Mouse (Mus musculus): ENCODE results near the gene Dbp. TPM values are rescaled to one million over a fixed set of nuclear protein-coding genes. Genes with fewer than 3 reads are reported as not detected.

The Dbp gene
- total and polyA plus RNA-seq, 3 experiments = 7.9 to 11.0 (median 10.4) TPM

- no peaks in the 10 kb centered on the region for H3K9me3 ChIP-seq (replicated peaks; ENCODE audit: low read length)
- no peak overlapping the region for H3K4me2 ChIP-seq (ENCODE audit: insufficient read depth, low read depth, poor library complexity, severe bottlenecking)
- no peak overlapping the region for H3K9ac ChIP-seq (ENCODE audit: insufficient read depth, low read depth)
- dilution Hi-C loops (cut with MboI; ENCODE audit: extremely low pct_ligation_motif_present, extremely low pct_unique_long_range_greater_than_20kb, low sequenced_read_pairs) = no loop called here
- TF ChIP-seq NRF1 (IDR thresholded peaks at IDR 0.05; ENCODE audit: low read depth, low read length) = no peak
- no peak for TF ChIP-seq JUN (IDR thresholded peaks at IDR 0.05; ENCODE audit: insufficient read depth, low read depth, low read length)
- TF ChIP-seq ETS1 (conservative IDR thresholded peaks at IDR 0.05; ENCODE audit: low read depth, low read length) = no peak
- TF ChIP-seq MAZ (IDR thresholded peaks at IDR 0.05; ENCODE audit: low read depth, low read length) = no peak
- TF ChIP-seq MAX (IDR thresholded peaks at IDR 0.05; ENCODE audit: low read length) = no peak
- TF ChIP-seq E2F4 (IDR thresholded peaks at IDR 0.05; ENCODE audit: insufficient replicate concordance, low read depth, low read length) = no peak
- no peak for TF ChIP-seq NELFE (IDR thresholded peaks at IDR 0.05; ENCODE audit: low read depth, low read length)
- TF ChIP-seq ZKSCAN1 (IDR thresholded peaks at IDR 0.05; ENCODE audit: borderline replicate concordance, low read depth, low read length) = no peak
- no peak for TF ChIP-seq BHLHE40 (IDR thresholded peaks at IDR 0.05; ENCODE audit: low read depth, low read length)
- no peak for TF ChIP-seq POLR2AphosphoS2 (IDR thresholded peaks at IDR 0.05; ENCODE audit: low read depth, low read length)
- no peak for TF ChIP-seq UBTF (IDR thresholded peaks at IDR 0.05; ENCODE audit: low read depth, low read length)
- no peak for TF ChIP-seq JUND (conservative IDR thresholded peaks at IDR 0.05; ENCODE audit: low read depth, low read length)
- H3K4me1 ChIP-seq (ENCODE audit: control insufficient read depth in 1 of 2, insufficient read depth in 2 of 2) = peaks cover 0 to 45% of the 10 kb centered on the region in 2 experiments; a peak in 2 of 4 replicates
- no peak overlapping the region for H3K4me3 ChIP-seq (replicated peaks in 1 of 3; ENCODE audit: low read depth in 2 of 3, low read length in 2 of 3, poor library complexity in 1 of 3)
- H3K27me3 ChIP-seq (replicated peaks) = no peaks in the 10 kb centered on the region
- H3K79me2 ChIP-seq (replicated peaks; ENCODE audit: control insufficient read depth, extremely low read depth, insufficient read depth, poor library complexity, severe bottlenecking) = peaks cover 19% of the 10 kb centered on the region
- H3K36me3 ChIP-seq (replicated peaks in 1 of 2; ENCODE audit: control insufficient read depth in 1 of 2, insufficient read depth in 1 of 2, low read length in 1 of 2) = peaks cover 35 to 61% of the 10 kb centered on the region in 2 experiments
- H3K27ac ChIP-seq (ENCODE audit: insufficient read depth, low read depth) = no peak overlapping the region
- in situ Hi-C loops (cut with MboI; ENCODE audit: low pct_ligation_motif_present, low pct_unique_long_range_greater_than_20kb, low sequenced_read_pairs) = no loop called here
- no peak for DNase-seq (ENCODE audit: extremely low read depth)
Measured at GRCm38 (mm10) chr7:45711316-45712021, 6.6 kb downstream of the Dbp start.

GRCm38 (mm10) chr7:45712022-45712757 is 7.3 kb downstream of the Dbp start:
- in situ Hi-C loops (cut with MboI; ENCODE audit: low pct_ligation_motif_present, low pct_unique_long_range_greater_than_20kb, low sequenced_read_pairs) = no loop called here
- Histone ChIP-seq H3K4me3 (replicated peaks in 1 of 3; ENCODE audit: low read depth in 2 of 3, low read length in 2 of 3, poor library complexity in 1 of 3) (no peak overlapping the region), H3K9me3 (replicated peaks; ENCODE audit: low read length) (no peaks in the 10 kb centered on the region), H3K4me1 (ENCODE audit: control insufficient read depth in 1 of 2, insufficient read depth in 2 of 2) (peaks cover 0 to 46% of the 10 kb centered on the region in 2 experiments; a peak in 2 of 4 replicates), H3K4me2 (ENCODE audit: insufficient read depth, low read depth, poor library complexity, severe bottlenecking) (no peak overlapping the region), H3K79me2 (replicated peaks; ENCODE audit: control insufficient read depth, extremely low read depth, insufficient read depth, poor library complexity, severe bottlenecking) (peaks cover 26% of the 10 kb centered on the region), H3K9ac (ENCODE audit: insufficient read depth, low read depth) (no peak overlapping the region), H3K27me3 (replicated peaks) (no peaks in the 10 kb centered on the region), H3K27ac (ENCODE audit: insufficient read depth, low read depth) (no peak overlapping the region), H3K36me3 (replicated peaks in 1 of 2; ENCODE audit: control insufficient read depth in 1 of 2, insufficient read depth in 1 of 2, low read length in 1 of 2) (peaks cover 35 to 63% of the 10 kb centered on the region in 2 experiments)
- dilution Hi-C loops (cut with MboI; ENCODE audit: extremely low pct_ligation_motif_present, extremely low pct_unique_long_range_greater_than_20kb, low sequenced_read_pairs) = no loop called here
- DNase-seq (ENCODE audit: extremely low read depth) = no peak
- TF ChIP-seq MYC (IDR thresholded peaks at IDR 0.05; ENCODE audit: low read depth, low read length) (no peak), POLR2A (IDR thresholded peaks at IDR 0.05; ENCODE audit: low read depth, low read length) (no peak), NELFE (IDR thresholded peaks at IDR 0.05; ENCODE audit: low read depth, low read length) (no peak), JUND (conservative IDR thresholded peaks at IDR 0.05; ENCODE audit: low read depth, low read length) (no peak), JUN (IDR thresholded peaks at IDR 0.05; ENCODE audit: insufficient read depth, low read depth, low read length) (no peak), USF2 (conservative IDR thresholded peaks at IDR 0.05; ENCODE audit: low read depth, low read length) (no peak), ZC3H11A (IDR thresholded peaks at IDR 0.05; ENCODE audit: low read depth, low read length) (no peak), TCF12 (IDR thresholded peaks at IDR 0.05; ENCODE audit: low read depth, low read length) (no peak), GABPA (IDR thresholded peaks at IDR 0.05; ENCODE audit: insufficient replicate concordance, low read depth, low read length) (no peak), HCFC1 (IDR thresholded peaks at IDR 0.05; ENCODE audit: low read depth, low read length) (no peak), MXI1 (IDR thresholded peaks at IDR 0.05; ENCODE audit: low read depth, low read length) (no peak), SMC3 (IDR thresholded peaks at IDR 0.05; ENCODE audit: low read depth, low read length) (no peak), MAX (IDR thresholded peaks at IDR 0.05; ENCODE audit: low read length) (no peak), CHD2 (IDR thresholded peaks at IDR 0.05; ENCODE audit: low read length) (no peak)
